Mouse (Mus musculus) hindbrain, embryonic 15.5 days (tissue): ENCODE data around the gene Znfx1. TPM values are rescaled to one million over a fixed set of nuclear protein-coding genes. Genes with fewer than 3 reads are reported as not detected.

ENCODE experiments used
- ATAC-seq: fragments of 200-750 bp; cut with Nextera tagmentation; 2 replicates; pipeline ENCODE4 v1.8.0; 2017; ENCODE audit warnings: low read depth, moderate number of reproducible peaks, moderate TSS enrichment; ENCODE audit not compliant: low FRiP score
- H3K27ac ChIP-seq: fragments of 300-500 bp; sonication (generic); replicated peaks from 2 replicates; pipeline ENCODE4 v1.5.1; 2015; ENCODE audit warnings: mild to moderate bottlenecking, inconsistent platforms
- H3K27me3 ChIP-seq: fragments of 300-500 bp; sonication (generic); 2 replicates; pipeline ENCODE4 v1.6.1; 2015; ENCODE audit warnings: control low read depth, inconsistent platforms
- H3K36me3 ChIP-seq: fragments of 300-500 bp; sonication (generic); 2 replicates; pipeline ENCODE4 v1.6.1; 2015; ENCODE audit warnings: control low read depth, inconsistent platforms
- H3K4me1 ChIP-seq: fragments of 300-500 bp; sonication (generic); replicated peaks from 2 replicates; pipeline ENCODE4 v1.6.1; 2015; ENCODE audit warnings: control low read depth, inconsistent platforms
- H3K4me2 ChIP-seq: fragments of 300-500 bp; sonication (generic); 2 replicates; pipeline ENCODE4 v1.6.1; 2015; ENCODE audit warnings: moderate library complexity, mild to moderate bottlenecking, inconsistent platforms
- H3K4me3 ChIP-seq: fragments of 300-500 bp; sonication (generic); 2 replicates; pipeline ENCODE4 v1.5.1; 2015; ENCODE audit warnings: mild to moderate bottlenecking, inconsistent platforms
- H3K9ac ChIP-seq: fragments of 300-500 bp; sonication (generic); 2 replicates; pipeline ENCODE4 v1.6.1; 2015; ENCODE audit warnings: inconsistent platforms
- H3K9me3 ChIP-seq: fragments of 300-500 bp; sonication (generic); 2 replicates; pipeline ENCODE4 v1.6.1; 2016; ENCODE audit warnings: control low read depth, inconsistent platforms
- WGBS: fragments of 180-500 bp; shearing (Covaris S2); methylation state at CpG from one replicate; pipeline ENCODE4 v1.1.7; 2015; 5-methylcytosine and 5-hydroxymethylcytosine counted together
- polyA plus RNA-seq: library from polyadenylated mRNA; unstranded; fragments of >200 nt; fragmentation: Nextera tagmentation; extraction: Ambion mirVana; gene quantifications from 2 replicates; pipeline ENCODE4 v1.2.1, GENCODE M21; 2015

The Znfx1 gene
- polyA plus RNA-seq = 8.0 and 9.7 TPM in 2 replicates

DNA sequence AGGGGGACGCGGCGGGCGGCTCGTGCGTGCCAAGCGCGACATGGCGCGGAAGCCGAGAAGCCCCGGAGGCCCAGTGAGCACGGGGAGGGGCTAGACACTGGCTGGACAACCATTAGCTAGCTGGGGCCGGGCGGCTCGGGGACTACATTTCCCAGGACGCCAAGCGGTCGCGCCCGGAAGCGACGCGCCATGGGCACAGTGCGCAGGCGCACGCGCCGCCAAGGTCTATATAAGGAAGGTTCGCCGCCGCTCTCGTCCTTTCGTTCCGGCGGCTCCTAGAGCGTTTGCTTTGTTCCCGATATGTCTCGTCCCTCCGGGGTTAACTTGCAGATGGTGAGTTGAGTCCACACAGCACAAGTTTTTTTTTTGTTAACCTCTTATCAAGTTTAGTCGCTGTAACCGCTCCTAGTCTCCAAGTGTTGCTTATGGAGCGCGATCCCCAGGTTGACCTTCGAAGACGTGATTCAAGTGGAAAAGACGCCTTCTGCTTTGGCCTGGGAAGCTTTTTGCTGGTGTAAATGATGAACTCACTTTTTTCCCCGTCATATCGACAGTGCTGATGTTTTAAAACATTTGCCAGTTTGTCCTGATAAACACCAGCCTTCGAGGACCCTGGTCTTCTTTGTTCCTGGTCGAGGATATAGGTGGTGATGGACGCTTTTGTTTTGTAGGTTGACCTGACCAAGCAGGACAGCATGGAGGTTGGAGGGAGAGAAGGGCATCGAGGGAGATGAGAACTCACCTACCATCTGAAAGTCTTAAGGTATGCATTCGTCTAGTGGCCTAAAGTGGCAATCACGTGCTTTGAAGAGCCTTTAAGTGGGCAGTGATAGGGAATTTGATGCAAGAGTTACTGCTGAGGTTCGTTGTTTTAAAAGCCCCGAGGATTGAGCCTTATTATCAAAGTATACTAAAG, at the start of gene Znfx1:
Gene Znfx1 (minus strand): TSS at position 51 of the 916 bp plus-strand sequence.
- peak; percentile 95 for ATAC-seq
- Histone ChIP-seq H3K9me3 (no peaks in the 10 kb centered on the region), H3K36me3 (peaks cover 33% of the 10 kb centered on the region), H3K4me2 (peak within 1 kb of the TSS; percentile 78), H3K4me1 (peaks cover 45% of the 10 kb centered on the region), H3K27ac (peak within 1 kb of the TSS; percentile 96), H3K9ac (peak within 1 kb of the TSS; percentile 94), H3K27me3 (no peaks in the 10 kb centered on the region), H3K4me3 (peak within 1 kb of the TSS; percentile 94)
- WGBS = under 1% methylated on average over 43 of the region's 57 CpGs

DNA sequence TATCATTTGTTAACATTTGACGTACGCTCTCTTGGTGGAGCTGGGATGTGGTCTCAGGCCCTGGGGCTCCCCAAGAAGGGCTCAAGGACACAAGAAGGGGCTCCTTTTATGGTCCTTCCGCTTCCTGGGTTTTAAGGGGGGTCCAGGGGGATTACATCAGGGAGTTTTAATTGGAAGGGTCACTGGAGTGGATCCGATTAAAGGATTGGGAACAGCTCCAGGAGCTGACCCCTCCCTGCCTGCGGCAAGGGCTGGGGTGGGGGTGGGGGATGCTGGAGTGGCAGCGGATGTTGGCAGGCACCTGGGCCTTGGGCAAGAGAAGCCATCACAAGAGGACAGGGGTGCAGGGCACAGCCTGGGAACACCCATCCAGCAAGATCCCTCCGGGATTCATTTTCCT, 49.4 kb upstream of the Znfx1 start:
- no peak overlapping the region for H3K4me2 ChIP-seq
- H3K9ac ChIP-seq = no peak overlapping the region
- no peak overlapping the region for H3K4me3 ChIP-seq
- H3K27me3 ChIP-seq = no peaks in the 10 kb centered on the region
- 0 out of 2 replicates have a peak, but pooled peaks cover 3% of the 10 kb centered on the region for H3K4me1 ChIP-seq
- no peaks in the 10 kb centered on the region for H3K36me3 ChIP-seq
- WGBS = 57% methylated on average over 7 of the region's 7 CpGs
- H3K9me3 ChIP-seq = no peaks in the 10 kb centered on the region
- H3K27ac ChIP-seq = no peak overlapping the region
- ATAC-seq = no peak

DNA sequence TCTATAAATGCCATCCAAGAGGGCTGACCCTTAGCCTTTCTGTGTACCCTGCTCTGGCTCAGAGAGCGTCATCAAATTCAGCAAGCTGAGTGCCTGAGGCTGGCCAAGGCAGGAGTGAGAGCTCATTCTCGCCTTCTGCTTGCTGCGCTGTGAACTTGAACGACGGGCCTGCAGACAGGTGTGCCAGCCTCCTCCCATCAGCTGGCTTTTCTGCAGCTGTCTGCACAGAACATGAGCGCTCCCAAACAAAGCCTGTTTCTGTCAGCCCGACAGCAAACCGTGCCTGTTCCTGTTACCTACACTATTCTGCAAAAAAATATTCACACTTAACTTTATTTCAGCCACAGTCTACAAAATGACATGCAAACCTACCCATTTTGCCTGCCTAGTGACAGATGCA, 46.7 kb upstream of the Znfx1 start:
- H3K27ac ChIP-seq = no peak overlapping the region
- no peak overlapping the region for H3K9ac ChIP-seq
- 87% methylated on average over 8 of the region's 8 CpGs for WGBS
- H3K4me2 ChIP-seq = no peak overlapping the region
- 0 out of 2 replicates have a peak, but pooled peaks cover 3% of the 10 kb centered on the region for H3K4me1 ChIP-seq
- no peaks in the 10 kb centered on the region for H3K27me3 ChIP-seq
- no peaks in the 10 kb centered on the region for H3K9me3 ChIP-seq
- no peak overlapping the region for H3K4me3 ChIP-seq
- peaks cover 12% of the 10 kb centered on the region for H3K36me3 ChIP-seq
- no peak for ATAC-seq

DNA sequence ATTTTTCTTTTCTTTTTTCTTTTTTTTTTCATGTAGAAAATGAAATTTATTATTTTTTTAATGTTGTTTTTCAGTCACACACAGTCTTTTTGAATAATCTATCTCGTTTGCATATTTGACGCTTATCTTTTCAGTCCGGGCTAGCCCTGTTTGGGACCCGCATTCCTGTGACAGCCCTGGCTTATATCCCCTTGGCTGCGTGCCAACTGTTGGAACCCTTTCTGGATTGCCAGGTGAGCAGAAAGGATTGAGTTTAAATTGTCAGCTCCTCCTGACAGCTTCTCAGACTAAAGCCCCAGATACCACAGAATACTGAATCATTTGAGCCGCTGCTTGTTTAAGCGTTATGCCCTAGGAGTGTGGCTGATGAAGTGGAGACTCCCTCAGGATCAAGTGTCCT, 40.7 kb upstream of the Znfx1 start:
- WGBS = 67% methylated on average over 7 of the region's 7 CpGs
- H3K9me3 ChIP-seq = no peaks in the 10 kb centered on the region
- no peaks in the 10 kb centered on the region for H3K27me3 ChIP-seq
- H3K36me3 ChIP-seq = peaks cover 12% of the 10 kb centered on the region
- H3K27ac ChIP-seq = no peak overlapping the region
- ATAC-seq = no peak
- no peak overlapping the region for H3K9ac ChIP-seq
- H3K4me3 ChIP-seq = no peak overlapping the region
- no peaks in the 10 kb centered on the region for H3K4me1 ChIP-seq
- no peak overlapping the region for H3K4me2 ChIP-seq

DNA sequence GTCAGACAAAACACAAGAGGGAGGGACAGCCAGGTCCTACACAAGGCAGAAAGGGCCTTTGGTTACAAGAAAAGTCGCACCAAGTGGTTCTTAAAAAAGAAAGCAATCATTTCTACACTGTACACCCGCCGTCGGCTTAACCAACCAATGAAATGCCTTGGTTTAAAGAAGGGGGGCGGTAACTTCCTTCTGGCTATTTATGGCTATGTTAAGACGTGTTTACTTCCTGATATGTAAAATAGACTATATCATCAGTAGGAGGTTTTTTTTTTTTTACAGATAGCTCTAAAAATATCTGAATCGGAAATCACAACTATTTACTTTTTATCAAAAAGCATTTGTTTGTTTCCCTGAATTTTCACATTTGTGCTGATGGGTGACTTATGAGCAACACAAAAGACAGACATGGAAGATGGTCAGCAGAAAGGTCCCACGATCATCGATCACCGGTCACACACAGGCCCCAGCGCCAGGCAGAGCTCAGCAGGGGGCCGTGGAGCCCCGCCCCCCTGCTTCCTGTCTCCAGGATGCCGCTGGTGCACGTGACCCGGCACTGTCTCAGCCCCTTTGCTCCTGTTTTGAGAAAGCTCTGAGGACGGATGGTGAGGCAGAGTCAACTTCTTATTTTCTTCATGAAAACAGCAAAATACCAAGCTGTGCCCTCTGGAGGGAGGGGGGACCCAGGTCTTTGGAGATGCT, 39.1 kb upstream of the Znfx1 start:
- H3K4me1 ChIP-seq = no peaks in the 10 kb centered on the region
- 77% methylated on average over 17 of the region's 17 CpGs for WGBS
- peaks cover 12% of the 10 kb centered on the region for H3K36me3 ChIP-seq
- no peak for ATAC-seq
- H3K27me3 ChIP-seq = no peaks in the 10 kb centered on the region
- H3K4me3 ChIP-seq = no peak overlapping the region
- no peaks in the 10 kb centered on the region for H3K9me3 ChIP-seq
- no peak overlapping the region for H3K27ac ChIP-seq
- H3K9ac ChIP-seq = no peak overlapping the region
- no peak overlapping the region for H3K4me2 ChIP-seq

DNA sequence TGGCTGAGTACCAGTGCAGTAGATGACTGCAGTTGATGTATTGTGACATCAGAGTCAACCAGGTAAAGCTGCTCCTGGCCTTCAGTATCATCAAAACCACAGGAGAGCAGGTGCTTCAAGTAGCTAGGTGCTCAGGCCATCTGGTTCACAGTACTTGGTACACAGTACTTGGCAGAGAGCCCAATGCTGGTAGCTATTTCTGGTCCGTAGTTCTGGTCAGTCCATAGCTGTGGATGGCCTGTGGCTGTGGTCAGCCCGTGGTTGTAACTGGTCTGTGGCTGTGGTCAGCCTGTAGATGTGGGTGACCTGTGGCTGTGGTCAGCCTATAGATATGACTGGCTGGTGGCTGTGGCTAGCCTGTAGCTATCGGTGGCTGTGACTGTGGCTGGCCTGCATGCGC, 31.9 kb upstream of the Znfx1 start:
- Histone ChIP-seq H3K4me1 (no peaks in the 10 kb centered on the region), H3K27ac (no peak overlapping the region), H3K9ac (no peak overlapping the region), H3K4me3 (no peak overlapping the region), H3K9me3 (no peaks in the 10 kb centered on the region), H3K36me3 (no peaks in the 10 kb centered on the region), H3K27me3 (no peaks in the 10 kb centered on the region), H3K4me2 (no peak overlapping the region)
- ATAC-seq = no peak
- WGBS = 89% methylated on average over 4 of the region's 4 CpGs

DNA sequence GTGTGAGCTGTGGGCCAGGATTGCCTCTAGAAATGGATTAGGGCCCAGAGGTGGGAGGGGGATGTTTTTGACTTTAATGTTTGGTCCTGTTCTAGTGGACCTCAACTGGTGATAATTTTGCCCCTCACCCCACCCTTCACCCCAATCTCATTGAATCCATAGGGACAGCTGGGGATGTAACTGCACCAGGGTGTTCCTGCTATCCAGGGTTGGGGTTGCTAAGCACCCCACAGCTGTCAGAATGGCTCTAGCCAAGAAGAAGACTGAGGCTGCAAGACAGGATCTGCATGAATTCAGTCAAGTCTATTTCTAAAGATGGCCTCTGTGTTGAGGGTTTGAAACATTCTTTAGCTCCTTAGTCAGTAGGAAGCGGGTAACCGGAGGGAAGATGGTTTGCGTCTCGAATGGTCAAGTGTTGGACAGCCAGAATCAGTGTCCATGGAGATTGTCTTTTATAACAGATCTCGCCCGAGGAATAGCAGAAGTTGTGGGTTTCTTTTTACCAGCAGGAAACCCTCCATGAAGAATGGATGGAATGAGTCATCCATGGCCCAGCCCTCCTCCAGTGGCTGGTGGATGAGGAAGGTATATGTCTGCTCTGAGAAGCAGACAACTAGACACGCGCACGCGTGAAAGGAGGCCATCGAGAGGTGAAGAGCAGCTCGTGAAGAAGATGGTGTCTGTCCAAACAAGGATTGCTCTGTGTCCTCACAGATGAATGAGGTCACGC, 30.5 kb upstream of the Znfx1 start:
- Histone ChIP-seq H3K36me3 (no peaks in the 10 kb centered on the region), H3K4me2 (no peak overlapping the region), H3K4me3 (no peak overlapping the region), H3K4me1 (no peaks in the 10 kb centered on the region), H3K9ac (no peak overlapping the region), H3K27ac (no peak overlapping the region), H3K27me3 (no peaks in the 10 kb centered on the region), H3K9me3 (no peaks in the 10 kb centered on the region)
- 90% methylated on average over 13 of the region's 13 CpGs for WGBS
- ATAC-seq = no peak

DNA sequence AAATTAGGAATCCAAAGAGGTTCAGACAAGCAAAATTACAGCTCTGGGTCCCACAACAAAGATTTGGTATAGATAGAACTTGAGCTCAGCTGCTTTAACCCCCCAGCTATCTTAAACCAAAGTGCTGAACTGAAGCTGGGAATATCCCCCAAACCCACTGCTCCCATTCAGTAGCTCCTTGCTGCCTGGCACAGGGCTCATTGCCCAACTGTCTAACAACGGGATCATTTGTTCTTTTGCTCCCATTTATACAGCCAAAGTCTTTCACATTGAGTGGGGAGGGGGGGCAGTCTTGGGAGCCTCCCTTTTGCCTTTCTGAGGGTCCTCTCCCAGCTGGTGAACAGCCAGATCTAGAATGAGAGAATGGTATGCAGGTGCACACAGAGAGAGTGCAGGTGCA, 27.5 kb upstream of the Znfx1 start:
- Histone ChIP-seq H3K36me3 (no peaks in the 10 kb centered on the region), H3K4me1 (no peaks in the 10 kb centered on the region), H3K27ac (no peak overlapping the region), H3K9me3 (no peaks in the 10 kb centered on the region), H3K9ac (no peak overlapping the region), H3K4me2 (no peak overlapping the region), H3K4me3 (no peak overlapping the region), H3K27me3 (no peaks in the 10 kb centered on the region)
- 57% methylated on average over 1 of the region's 1 CpGs for WGBS
- ATAC-seq = no peak

DNA sequence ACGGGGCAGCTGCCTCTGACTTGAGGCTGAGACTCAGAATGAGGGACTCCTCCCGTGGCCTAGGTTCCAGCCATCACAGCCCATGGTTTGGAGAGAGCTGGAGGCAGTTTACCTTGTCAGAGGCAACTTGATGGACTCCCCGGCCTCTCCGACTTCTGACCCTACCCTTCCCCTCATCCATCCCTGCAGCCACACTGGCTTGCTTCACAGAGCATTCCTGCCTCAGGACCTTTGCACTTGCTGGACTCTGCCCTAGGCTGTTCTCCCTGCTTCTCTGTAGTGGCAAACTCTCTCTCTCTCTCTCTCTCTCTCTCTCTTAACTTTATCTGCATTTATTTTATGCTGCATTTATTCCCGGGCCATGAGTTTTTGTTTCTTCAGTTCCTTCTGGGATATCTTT, 24.0 kb upstream of the Znfx1 start:
- H3K27me3 ChIP-seq = no peaks in the 10 kb centered on the region
- no peaks in the 10 kb centered on the region for H3K36me3 ChIP-seq
- no peak overlapping the region for H3K27ac ChIP-seq
- H3K9me3 ChIP-seq = no peaks in the 10 kb centered on the region
- H3K9ac ChIP-seq = no peak overlapping the region
- no peak overlapping the region for H3K4me2 ChIP-seq
- 83% methylated on average over 5 of the region's 5 CpGs for WGBS
- H3K4me1 ChIP-seq = peaks cover under 1% of the 10 kb centered on the region; the same call in 1 of the 2 replicates
- no peak for ATAC-seq
- no peak overlapping the region for H3K4me3 ChIP-seq

DNA sequence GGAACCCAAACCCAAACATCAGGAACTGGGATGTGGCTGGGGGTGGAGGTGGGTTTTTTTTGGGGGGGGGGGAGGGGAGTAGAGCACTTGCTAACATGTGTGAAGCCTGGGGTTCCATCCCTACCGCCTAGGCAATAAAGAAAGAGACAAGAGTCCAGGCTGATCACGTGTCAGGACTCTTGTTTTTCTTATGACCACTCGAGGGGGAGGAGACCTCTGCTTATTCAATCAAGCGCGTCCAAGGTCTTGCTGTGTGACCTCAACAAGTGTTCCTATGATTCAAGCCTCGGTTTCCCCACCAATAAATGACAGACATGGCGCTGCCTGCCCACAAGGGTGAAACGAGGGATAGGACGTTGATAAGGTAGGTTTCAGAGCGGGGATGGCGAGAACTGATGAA, 23.3 kb upstream of the Znfx1 start:
- Histone ChIP-seq H3K9ac (no peak overlapping the region), H3K4me1 (peaks cover 5% of the 10 kb centered on the region; the same call in 1 of the 2 replicates), H3K27ac (no peak overlapping the region), H3K4me3 (no peak overlapping the region), H3K27me3 (no peaks in the 10 kb centered on the region), H3K4me2 (no peak overlapping the region), H3K36me3 (no peaks in the 10 kb centered on the region), H3K9me3 (no peaks in the 10 kb centered on the region)
- ATAC-seq = no peak
- 61% methylated on average over 11 of the region's 11 CpGs for WGBS

DNA sequence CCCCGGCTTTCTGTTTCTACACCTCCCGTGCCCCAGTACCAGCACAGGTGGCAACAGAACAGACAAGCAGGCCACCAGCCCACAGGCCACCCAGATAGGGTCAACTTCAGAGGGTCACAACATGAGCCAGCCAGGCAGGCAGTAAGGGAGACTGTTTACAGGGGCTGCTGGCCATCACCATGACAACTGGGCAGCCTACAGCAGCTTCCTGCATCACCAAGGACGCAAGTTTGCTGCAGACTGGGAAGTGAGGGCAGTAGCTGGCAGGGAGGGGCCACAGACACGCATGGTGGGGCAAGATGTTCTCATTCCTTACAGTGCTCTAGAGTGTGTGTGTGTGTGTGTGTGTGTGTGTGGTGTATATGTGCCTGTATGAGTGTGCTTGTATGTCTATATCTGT, 18.8 kb upstream of the Znfx1 start:
- H3K36me3 ChIP-seq = no peaks in the 10 kb centered on the region
- no peaks in the 10 kb centered on the region for H3K9me3 ChIP-seq
- 20% methylated on average over 4 of the region's 4 CpGs for WGBS

DNA sequence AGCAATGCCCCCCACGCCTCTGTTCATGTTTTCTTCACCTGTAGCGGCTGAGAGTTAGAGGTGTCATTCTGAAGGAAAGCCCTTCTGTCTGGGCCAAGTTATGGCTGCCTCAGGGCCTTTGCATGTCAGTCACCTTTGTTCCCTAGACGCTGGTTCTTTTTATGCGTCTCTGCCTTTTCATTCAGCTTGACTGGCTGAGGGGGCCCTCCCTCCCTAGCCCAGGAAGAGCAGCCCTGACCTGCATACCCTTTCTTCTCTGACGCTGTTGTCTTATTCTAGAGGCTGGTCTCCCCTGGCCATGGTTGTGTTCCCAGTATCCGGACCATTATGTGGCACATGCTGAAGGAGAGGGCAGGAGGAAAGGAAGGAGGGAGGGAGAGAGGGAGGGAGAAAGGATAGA, 18.3 kb upstream of the Znfx1 start:
- no peak overlapping the region for H3K9ac ChIP-seq
- H3K27ac ChIP-seq = no peak overlapping the region
- WGBS = 49% methylated on average over 6 of the region's 6 CpGs
- H3K4me3 ChIP-seq = no peak overlapping the region
- H3K36me3 ChIP-seq = no peaks in the 10 kb centered on the region
- no peaks in the 10 kb centered on the region for H3K9me3 ChIP-seq
- H3K4me1 ChIP-seq = peaks cover 23% of the 10 kb centered on the region
- no peak for ATAC-seq
- H3K4me2 ChIP-seq = no peak overlapping the region
- H3K27me3 ChIP-seq = no peaks in the 10 kb centered on the region

More for the DNA sequence above, 18.8 kb upstream of the Znfx1 start:
- Histone ChIP-seq H3K4me2 (no peak overlapping the region), H3K27me3 (no peaks in the 10 kb centered on the region), H3K27ac (no peak overlapping the region), H3K9ac (no peak overlapping the region), H3K4me3 (no peak overlapping the region), H3K4me1 (peaks cover 23% of the 10 kb centered on the region)
- ATAC-seq = peak; percentile 60
